Mouse (Mus musculus): ENCODE results near the gene Trp53rka.
A peak's percentile ranks its signal among the peaks of the same experiment; 100 is the strongest.
"Not testable (repeated sequence)": the region's sequence is repeated elsewhere in the genome, so short reads cannot be mapped to it uniquely, and the experiment has no call there.

The Trp53rka gene

DNA sequence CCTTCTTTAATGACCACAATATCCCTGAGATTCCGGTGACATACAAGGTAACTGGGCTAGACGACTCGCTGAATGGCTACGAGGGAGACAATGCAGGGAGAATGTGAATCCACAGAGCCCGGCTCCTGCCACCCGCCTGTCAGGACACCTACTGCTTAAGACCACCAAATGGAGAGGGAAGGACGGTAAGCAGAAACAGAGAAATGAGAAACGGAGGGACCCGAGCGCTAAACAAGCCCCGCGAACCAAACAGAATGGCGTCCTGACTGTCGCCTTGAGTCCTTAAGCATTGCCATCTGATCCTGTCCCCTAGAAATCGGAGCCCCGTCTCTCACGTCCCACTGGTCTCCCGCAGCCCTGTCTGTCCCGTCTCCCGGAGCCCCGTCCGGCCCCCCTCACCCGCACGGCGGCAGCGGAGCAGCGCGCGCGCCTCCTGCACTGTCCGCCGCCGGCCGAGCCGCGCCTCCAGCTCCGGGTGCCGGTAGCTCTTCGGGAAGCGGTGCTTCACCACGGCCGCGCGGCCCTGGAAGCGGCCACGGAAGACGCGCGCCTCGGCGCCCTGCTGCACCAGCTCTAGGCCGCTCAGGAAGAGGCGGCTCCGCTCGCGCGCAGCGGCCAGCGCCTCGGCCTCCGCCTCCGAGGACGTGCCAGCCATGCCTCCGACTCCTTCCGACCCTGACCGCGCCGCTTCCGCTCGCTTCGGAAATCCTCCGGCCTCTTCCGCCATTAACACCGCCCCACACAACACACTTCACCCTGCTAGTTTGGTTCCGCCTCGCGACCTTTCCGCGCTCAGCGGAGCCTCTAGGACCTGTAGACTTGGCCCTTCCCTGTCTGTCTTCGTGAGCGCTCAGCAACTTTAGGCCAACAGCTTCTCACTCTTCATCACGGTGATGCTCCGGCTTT lies at the start of gene Trp53rka:
Gene Trp53rka, minus strand, starts transcription at position 677 of the 906 bp plus-strand sequence.
- peak; percentile 58 to 65 for DNase-seq (ENCODE audit: low spot score in 2 of 2)

DNA sequence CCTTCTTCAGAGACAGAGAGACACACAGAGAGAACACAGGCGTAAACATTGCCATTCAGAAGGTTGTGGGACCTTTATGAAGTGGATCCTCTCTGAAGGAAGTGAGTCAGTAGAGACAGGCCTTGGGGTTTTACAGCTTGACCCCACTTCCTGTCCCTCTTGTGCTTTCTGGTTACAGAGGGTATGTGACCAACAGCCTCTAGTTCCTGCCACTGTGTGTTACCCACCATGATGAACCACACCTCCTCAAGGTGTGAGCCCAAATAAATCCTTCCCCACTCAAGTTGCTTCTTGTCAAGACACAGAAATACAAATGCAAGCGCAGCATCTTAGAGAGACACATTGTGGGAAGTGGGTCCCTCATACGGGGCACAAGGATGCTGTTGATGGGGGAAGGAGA lies 47.9 kb upstream of the Trp53rka start:
- no peak for DNase-seq (ENCODE audit: low spot score in 2 of 2)

DNA sequence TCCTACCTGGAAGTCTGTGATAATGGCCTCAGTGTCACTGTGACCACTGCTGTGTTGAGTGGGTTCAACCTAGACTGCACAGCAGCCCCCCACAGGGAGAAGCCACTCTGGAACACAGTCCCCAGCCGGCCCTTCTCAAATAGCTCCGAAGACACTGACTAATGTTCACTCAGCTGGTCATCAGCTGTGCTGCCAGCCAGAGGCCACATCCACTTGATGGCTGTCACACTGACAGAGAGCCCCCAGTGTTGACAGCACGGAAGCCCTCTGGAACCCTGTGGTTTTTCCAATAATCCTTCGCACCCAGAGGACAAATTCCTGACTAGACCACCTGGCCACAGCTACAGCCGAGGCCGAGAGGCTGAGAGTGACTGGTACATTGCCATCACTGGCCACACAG lies 40.7 kb upstream of the Trp53rka start:
- no peak for DNase-seq (ENCODE audit: low spot score in 2 of 2)

DNA sequence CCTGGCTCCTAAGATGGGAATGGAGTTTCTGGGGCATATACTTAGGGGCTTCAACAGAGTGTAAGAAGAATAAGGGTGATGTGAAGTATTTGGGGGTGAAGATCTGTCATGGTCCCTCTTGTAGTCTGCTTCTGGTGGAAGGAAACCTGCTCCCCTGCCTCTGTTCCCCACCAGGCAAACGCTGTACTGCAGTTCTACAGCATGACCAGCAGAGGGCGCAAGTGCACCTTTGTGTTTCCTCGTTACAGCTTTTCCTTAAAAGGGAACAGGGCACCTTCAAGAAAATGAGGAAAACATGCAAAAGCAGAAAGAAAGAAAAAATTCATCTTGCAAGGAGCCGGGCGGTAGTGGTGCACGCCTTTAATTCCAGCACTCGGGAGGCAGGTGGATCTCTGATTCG lies 36.0 kb upstream of the Trp53rka start:
- peak; percentile 6 to 60 for DNase-seq (ENCODE audit: low spot score in 2 of 2)

DNA sequence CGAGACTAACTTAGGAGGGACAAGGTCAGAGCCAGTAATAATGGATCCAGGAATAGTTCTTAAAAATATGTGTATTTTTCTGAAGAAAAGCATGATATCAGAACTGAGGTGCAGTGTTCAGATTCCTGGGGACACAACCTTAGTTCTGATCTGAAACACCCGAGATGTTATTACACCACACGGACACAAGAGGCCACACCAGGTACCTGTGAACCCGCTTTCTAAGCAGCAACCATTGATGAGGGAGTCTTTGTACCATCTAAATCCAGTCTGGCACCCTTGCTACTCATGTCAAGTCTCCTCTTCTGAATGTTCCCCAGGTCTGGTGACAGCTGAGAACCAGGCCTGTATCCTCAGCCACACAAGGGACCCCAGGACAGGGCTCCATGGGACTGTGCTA lies 32.5 kb upstream of the Trp53rka start:
- DNase-seq (ENCODE audit: low spot score in 2 of 2), result no peak

DNA sequence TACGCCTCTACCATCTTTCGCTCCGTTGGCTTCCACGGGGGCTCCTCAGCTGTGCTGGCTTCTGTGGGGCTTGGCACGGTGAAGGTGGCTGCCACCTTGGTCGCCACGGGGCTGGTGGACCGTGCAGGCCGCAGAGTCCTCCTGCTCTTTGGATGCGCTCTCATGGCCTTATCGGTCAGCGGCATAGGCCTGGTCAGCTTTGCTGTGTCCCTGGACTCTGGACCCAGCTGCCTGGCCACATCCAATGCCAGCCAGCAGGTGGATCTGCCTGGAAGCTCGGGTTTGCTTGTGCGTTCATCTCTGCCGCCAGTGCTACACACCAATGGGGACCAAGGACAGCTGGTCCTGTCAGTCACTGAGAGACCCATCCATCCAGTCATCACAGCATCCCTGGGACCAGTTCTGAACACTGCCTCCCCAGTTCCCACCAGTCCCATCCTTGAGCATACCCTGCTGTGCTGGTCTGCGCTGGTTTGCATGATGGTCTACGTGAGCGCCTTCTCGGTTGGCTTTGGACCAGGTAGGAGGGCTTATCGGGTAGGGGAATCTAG lies 22.1 kb upstream of the Trp53rka start:
- DNase-seq (ENCODE audit: low spot score in 2 of 2), result no peak

DNA sequence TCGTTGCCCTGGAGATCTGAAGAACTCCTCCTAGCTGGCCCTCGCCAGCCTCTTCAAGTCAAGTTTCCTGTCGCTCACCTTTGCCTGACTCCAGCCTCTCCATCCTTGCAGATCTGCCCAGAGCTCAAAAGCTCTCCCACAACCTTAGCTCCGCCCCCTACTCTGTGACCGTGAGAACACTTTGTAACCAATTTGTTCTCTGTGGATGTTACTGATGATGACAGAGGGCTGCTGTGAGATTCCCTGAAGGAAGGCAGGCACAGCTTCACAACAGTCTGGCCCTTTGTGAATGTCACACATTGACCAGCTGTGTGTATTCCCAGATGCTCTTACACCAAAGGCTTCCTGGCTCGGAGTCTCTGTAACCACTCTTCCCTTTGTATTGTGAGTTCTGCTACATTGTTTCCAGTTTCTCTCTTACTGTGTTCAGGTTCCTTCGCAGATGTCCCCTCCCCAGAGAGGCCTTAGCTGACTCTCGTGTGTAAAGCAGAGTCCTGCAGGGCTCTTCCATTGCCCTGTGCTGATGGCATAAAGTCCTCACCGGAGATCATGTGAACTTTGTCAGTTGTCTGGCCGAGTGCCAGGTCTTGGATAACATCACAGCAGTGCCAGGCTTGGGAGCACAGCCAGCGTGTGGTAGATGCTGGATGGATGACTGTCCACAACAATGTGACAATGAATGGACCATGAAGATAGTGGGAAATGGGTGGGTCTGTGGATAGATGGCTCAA lies 19.9 kb upstream of the Trp53rka start:
- no peak for DNase-seq (ENCODE audit: low spot score in 2 of 2)

DNA sequence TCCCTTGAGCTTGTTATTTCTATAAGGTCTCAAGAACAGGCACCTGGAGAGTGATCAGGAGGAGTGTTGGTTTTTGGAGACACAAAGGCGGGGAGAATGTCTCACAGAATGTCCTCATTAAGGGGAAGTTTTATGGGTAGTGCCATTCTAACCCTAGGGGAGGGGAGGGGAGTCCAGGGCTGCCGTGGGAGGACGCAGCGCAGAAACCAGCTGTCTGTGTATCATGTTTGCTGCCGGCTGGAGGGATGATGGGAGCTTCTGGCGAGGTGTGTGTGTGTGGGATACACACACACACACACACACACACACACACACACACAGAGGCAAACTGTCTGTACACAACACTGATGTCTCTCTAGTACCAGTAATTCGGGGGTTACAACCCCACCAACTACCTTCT lies 19.3 kb upstream of the Trp53rka start:
- no peak for DNase-seq (ENCODE audit: low spot score in 2 of 2)

DNA sequence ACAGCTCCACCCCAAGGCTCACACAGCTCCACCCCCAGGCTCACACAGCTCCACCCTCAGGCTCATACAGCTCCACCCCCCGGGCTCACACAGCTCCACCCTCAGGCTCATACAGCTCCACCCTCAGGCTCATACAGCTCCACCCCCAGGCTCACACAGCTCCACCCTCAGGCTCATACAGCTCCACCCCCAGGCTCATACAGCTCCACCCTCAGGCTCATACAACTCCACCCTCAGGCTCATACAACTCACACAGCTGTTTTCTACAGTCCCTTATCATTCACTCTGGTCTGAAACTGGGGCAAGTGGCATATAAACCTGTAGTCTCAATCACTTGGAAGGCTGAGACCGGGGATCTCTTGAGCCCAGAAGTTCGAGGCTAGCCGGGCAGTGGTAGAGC lies 18.4 kb upstream of the Trp53rka start:
- not testable (repeated sequence) for DNase-seq (ENCODE audit: low spot score in 2 of 2)

DNA sequence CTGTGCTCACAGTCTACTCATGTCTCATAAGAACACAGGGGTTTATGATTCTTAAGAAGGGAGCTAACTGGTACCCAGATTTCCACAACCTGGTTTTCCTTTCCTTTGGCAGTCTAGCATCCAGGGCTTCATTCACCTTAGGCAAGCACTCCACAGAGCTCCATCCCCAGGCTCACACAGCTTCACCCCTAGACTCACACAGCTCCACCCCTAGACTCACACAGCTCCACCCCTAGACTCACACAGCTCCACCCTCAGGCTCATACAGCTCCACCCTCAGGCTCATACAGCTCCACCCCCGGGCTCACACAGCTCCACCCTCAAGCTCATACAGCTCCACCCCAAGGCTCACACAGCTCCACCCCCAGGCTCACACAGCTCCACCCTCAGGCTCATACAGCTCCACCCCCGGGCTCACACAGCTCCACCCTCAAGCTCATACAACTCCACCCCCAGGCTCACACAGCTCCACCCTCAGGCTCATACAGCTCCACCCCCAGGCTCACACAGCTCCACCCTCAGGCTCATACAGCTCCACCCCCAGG lies 17.9 kb upstream of the Trp53rka start:
- not testable (repeated sequence) for DNase-seq (ENCODE audit: low spot score in 2 of 2)

DNA sequence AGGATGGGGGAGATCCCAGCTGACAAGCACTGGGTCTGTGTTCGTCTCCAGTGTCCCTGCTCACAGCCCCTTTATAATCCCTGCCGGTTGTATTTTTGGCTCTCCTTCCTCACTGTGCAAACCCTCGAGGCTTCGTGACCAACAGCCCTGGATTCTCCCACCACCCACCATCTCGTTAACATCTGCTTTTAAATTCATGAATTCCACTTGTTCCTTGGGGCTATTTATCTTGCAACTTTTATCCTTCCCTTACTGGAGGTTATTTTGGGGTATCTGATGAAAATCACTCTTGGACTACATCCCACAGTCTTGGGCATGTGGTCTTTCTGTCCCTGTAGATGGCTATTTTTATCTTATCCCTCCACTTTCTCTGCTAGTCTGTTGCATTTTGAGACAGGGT lies 17.3 kb upstream of the Trp53rka start:
- DNase-seq (ENCODE audit: low spot score in 2 of 2), result no peak

DNA sequence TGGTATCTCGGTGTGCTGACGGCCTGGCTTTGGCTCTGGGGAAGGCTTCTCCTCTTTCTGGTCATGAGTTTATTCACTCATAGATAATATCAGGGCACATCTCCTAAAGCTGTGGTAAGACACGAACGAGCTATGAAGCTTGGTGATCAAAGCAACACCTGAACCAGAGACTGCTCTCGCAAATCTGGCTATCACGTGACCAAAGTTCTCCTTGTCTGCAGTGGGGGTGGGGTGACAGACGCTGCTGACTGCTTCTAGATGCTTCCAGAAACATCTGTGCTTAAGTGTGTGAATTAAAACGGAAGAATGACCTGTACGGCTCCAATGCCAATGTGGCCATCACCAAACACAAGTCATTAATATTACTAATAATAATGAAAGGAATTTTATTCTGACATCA lies 16.6 kb upstream of the Trp53rka start:
- DNase-seq (ENCODE audit: low spot score in 2 of 2), result peak; percentile 32 to 49

DNA sequence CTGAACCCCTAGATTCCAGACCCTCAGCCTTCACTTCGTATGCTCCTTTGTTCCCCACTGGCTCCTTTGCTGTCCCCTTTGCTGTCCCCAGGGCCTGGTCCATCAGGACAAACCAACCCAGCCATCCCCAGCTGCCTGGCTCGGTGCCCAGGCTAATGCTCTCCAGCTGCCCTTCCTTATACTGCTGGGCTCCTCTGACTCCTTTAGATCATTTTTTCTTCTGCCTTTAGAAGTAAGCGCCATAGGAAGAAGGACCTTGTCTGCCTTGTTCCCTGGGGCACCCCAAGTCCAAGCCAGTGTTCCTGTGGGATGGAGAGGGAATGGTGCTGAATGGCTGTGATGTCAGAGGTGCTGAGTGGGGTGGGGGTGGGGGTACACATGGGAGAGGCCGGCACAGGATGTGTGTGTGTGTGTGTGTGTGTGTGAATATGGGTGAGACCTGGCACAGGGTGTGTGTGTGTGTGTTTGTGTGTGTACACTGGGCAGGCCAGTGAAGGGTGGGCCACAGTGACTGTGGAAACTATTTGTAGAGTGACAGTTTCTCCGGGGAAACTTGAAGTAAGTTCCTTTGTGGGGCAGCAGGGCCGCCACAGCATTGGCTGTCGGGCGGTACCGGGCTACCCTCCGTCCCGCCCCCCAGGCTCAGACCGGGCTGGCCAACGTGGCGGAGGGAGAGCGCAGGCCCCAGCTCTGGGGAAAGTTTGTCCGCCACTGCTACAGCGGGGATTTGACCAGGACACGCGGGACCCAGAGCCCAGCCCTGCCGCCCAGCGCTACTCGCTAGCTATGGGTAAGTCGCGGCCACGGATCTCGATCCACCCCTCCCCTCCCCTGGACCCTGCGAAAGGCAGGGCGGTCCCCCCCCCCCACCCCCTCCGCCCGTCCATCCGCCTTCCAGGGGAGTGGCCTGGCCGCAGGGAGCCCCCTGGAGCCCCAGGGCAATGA lies 10.4 kb upstream of the Trp53rka start, which contains the start of gene Slc2a10:
Gene Slc2a10, plus strand, starts transcription at position 529 of the 945 bp plus-strand sequence.
- no peak for DNase-seq (ENCODE audit: low spot score in 2 of 2)

DNA sequence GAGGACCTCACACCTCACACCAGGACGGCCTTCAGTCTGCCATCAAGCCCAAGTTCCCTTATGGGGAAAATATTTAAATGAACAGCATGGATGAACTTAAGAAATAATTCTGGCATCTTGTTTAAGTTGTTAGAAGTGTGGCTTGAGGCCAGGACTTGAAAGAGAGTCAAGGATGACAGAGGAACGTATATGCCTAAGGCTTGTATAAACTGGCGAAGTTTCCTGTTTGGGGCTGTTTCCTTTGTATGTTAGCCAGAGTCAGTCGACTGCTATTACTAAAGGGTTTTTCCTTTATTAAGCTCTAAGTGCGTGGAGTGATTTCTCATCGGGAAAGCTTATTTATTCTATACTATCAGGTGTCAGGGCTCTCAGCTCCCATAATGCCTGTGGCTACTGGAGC lies 5.7 kb upstream of the Trp53rka start:
- no peak for DNase-seq (ENCODE audit: low spot score in 2 of 2)

DNA sequence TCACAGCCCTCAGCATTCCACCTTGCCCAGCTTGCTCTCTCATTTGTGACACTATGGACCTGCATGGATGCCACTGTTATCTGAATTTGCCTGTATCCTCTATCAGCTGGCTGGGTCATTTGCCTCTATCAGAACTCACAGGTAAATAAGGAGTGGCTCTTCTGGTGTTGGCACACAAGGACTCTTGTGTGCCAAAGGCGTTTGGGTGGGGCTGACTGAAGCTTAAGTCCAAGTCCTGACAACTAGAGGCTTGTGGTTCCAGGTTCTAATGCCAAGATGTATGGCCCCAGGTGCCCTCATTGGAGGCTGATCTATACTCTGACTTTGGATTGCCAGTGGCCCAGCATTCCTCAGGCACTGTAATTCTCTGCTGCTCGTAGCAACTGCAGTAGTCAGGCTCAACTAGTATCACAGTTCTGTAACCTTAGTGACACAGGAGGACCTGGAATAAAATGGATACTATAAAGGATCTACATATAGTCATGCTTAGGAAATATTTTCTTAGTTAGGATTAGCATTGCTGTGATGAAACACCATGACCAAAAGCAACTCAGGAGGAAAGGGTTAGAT lies 4.7 kb upstream of the Trp53rka start:
- no peak for DNase-seq (ENCODE audit: low spot score in 2 of 2)

DNA sequence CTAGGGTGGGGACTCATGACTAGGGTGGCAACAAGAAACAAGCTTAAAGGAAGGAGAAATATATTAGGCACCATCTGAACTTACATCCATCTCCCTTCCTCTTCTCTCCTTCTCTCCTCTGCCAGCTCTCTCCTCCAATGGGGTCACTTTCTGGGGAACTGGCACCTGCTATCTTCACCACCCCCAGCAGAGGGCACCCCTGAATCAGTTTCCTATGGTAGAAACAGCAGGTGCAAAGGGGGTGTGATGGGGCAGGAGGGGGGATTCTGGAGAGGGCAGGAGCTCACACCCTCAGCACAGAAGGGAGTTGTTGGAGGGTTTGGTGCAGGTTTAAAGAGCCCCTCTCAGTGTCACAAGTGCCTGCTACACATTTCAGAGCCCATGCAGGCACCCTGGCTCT lies 3.1 kb upstream of the Trp53rka start:
- peak; percentile 60 to 78 for DNase-seq (ENCODE audit: low spot score in 2 of 2)

DNA sequence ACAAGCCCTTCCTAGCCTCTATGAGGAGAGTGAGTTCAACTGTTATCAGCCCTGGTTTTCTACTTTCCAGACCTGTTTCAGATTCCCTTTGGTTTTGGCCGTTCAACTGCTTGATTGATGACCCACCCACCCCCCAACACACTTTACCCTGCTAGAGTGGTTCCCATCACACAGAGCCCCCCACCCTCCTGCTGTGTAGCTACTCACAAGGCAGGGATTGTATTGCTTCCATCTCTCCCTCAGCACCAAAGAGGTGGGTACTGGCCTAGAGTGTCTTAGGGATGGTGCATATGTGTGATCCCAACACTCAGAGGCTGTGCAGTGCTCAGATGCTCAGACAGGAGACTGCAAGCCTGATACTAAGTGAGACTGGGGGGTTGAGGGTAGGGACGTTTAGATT lies 1.4 kb upstream of the Trp53rka start:
- DNase-seq (ENCODE audit: low spot score in 2 of 2), result no peak

DNA sequence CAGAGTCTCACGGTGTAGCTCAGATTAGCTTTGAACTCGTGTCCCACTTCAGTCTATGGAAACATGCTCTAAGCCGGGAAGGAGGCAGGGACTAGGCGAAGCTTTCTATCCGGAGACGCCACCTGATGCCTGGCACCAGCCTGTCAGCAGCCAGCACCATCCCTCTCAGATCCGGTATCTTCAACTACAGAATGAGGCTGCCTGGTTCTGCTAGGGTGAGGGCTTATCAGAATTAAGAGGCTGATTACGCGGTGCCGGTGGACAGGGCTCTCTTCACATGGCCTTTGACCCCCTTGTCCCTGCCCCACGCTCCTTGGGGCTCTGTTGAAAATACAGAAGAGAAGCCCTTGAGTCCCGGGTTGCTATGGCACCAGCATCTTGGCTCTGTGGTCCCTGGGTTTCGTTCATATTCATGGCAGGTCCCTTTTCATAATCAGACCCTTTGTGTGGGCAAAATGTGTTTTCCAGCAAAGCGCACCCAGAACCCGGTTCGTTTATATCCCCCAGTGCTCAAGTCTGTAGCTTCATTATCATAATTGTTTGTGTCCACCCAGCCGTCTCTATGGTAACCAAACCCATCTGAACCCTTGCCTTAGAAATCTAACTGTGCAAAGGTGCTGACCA lies 575 bp upstream of the Trp53rka start:
- no peak for DNase-seq (ENCODE audit: low spot score in 2 of 2)

DNA sequence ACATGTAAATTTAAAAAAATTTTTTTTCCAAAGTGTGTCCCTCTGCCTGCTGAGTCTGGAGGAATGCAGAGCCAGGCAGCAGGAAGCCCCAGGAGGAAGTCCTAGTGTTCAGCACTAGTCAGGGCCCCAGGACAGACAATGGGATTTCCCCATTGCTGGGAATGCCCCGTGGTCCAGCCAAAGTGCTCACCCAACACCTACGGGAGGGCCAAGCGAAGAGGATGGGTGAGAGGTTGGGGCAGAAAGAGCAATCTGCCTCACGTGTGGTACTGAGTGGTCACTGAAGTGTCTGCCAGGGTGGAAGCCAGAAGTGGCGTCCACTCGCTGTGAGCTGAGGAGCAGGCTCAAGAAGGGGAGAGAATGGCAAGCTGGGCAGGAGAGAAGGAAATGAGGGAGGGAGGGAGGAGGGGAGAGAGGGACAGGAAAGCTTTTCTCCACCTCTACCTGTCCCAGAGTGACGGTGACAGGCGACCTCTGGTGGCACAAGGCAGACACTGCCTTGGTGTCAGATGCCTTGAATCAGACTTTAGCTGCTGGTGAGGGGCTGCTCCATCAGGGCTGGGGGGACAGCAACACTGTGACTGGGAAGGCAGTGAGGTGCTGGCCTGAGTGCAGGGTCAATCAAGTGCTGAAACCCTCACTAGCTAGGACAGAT lies 6.1 kb downstream of the Trp53rka start:
- DNase-seq (ENCODE audit: low spot score in 2 of 2), result peak; percentile 28 to 61

DNA sequence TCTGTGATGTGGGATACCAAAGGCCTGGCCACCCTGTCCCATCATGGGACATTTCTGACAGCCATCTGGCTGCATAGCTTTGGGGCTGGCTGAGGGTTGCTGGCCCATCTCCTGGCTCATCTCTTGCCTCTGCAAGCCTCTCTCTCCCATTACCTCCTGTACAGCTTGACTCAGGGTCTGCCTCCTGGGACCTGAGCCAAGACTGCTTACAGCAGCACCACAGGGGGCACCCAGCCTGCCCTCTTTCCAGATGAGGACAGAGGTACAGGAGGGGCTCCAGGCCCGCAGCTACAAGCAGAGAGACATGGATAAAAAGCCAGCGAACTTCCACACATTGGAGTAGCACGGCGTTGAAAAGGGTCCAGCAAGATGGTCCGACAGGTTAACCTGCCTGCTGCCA lies 6.7 kb downstream of the Trp53rka start:
- no peak for DNase-seq (ENCODE audit: low spot score in 2 of 2)

Measured in thymus, postnatal 10 days (tissue).